Mouse (Mus musculus) liver, adult 2 months (tissue): Measurements from ENCODE around the gene Adamtsl4. TPM values are rescaled to one million over a fixed set of nuclear protein-coding genes. Genes with fewer than 3 reads are reported as not detected.
A peak's percentile ranks its signal among the peaks of the same experiment; 100 is the strongest.

Experiments
- DNase-seq: peaks from one replicate; pipeline ENCODE4 v3.0.0-alpha.2; 2011; ENCODE audit warnings: low read depth, low spot score; ENCODE audit errors: extremely low read depth
- H3K27ac ChIP-seq: fragments of 200-500 bp; replicated peaks from 2 replicates; pipeline ENCODE4 v1.5.1; 2012; ENCODE audit warnings: low read depth, mild to moderate bottlenecking, control low read depth, inconsistent platforms, low read length; ENCODE audit not compliant: insufficient read depth
- H3K27me3 ChIP-seq: fragments of 200-500 bp; 2 replicates; pipeline ENCODE4 v1.6.1; 2012; ENCODE audit warnings: mild to moderate bottlenecking, moderate library complexity, low read length, inconsistent platforms; ENCODE audit not compliant: control insufficient read depth, insufficient read depth
- H3K36me3 ChIP-seq: fragments of 200-500 bp; 2 replicates; pipeline ENCODE4 v1.6.1; 2012; ENCODE audit warnings: low read length, inconsistent platforms; ENCODE audit not compliant: control insufficient read depth, insufficient read depth
- H3K4me1 ChIP-seq: fragments of 200-500 bp; 2 replicates; pipeline ENCODE4 v1.6.1; 2011; ENCODE audit warnings: low read length; ENCODE audit not compliant: control insufficient read depth, insufficient read depth
- H3K4me3 ChIP-seq: fragments of 200-500 bp; 2 replicates; pipeline ENCODE4 v1.5.1; 2011; ENCODE audit warnings: low read depth, mild to moderate bottlenecking, control low read depth, low read length, moderate library complexity; ENCODE audit not compliant: insufficient read depth
- H3K79me2 ChIP-seq: fragments of 200-500 bp; 2 replicates; pipeline ENCODE4 v1.6.1; 2012; ENCODE audit warnings: inconsistent platforms, mild to moderate bottlenecking, low read length, moderate library complexity; ENCODE audit not compliant: control insufficient read depth, insufficient read depth
- H3K9ac ChIP-seq: fragments of 200-500 bp; 2 replicates; pipeline ENCODE4 v1.6.1; 2012; ENCODE audit warnings: low read depth, mild to moderate bottlenecking, control low read depth, inconsistent platforms, low read length
- CTCF ChIP-seq: fragments of 200-500 bp; IDR thresholded peaks from 2 replicates; pipeline ENCODE4 v1.5.1; 2011; ENCODE audit warnings: low read depth, low read length, control low read depth
- POLR2A ChIP-seq: fragments of 200-500 bp; IDR thresholded peaks from 2 replicates; pipeline ENCODE4 v1.6.1; 2011; ENCODE audit warnings: low read length, control low read depth; ENCODE audit not compliant: insufficient read depth; ENCODE audit errors: extremely low read depth
- WGBS: fragments of 180-500 bp; shearing (Covaris S2); methylation state at CpG from one replicate; pipeline ENCODE4 v1.1.7; 2018; 5-methylcytosine and 5-hydroxymethylcytosine counted together
- polyA plus RNA-seq: library from polyadenylated mRNA; depleted of rRNA; stranded (reverse); fragments of >200 nt; gene quantifications from 2 replicates; pipeline ENCODE4 v1.2.3, GENCODE M21; 2012
- total RNA-seq: library from RNA; depleted of rRNA; stranded (reverse); fragments of >200 nt; gene quantifications from 2 replicates; pipeline ENCODE4 v1.2.3, GENCODE M21; 2014

Gene Adamtsl4
- total and polyA plus RNA-seq, 2 experiments = 0.55 to 4.7 TPM

DNA sequence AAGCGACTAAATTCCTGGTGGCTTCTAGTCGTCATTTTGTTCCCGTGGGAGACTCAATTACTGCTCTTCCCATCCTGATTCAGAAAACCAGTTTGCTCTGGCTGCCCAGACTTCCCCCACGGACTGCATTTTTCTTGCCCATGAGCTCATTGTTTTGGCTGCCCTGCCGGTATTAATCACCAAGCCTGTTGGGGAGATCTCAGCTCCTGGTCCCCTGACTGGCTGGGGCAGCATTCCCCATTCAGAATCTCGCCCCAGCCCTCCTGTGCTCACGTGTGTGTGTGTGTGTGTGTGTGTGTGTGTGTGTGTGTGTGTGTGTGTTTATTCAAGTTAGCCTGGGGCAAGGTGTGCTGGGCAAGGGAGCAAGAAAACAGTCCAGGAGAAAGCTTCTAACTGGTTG is 19.7 kb downstream of the Adamtsl4 start:
- Histone ChIP-seq H3K79me2 (peaks cover 2% of the 10 kb centered on the region; the same call in 1 of the 2 replicates), H3K36me3 (peaks cover 20% of the 10 kb centered on the region), H3K4me1 (peaks cover 66% of the 10 kb centered on the region), H3K4me3 (no peak overlapping the region), H3K27ac (peak overlapping the region; percentile 88), H3K27me3 (no peaks in the 10 kb centered on the region), H3K9ac (peak overlapping the region; percentile 37)
- DNase-seq = peak; percentile 76
- TF ChIP-seq POLR2A (no peak), CTCF (no peak)
- 11% methylated on average over 7 of the region's 7 CpGs for WGBS

DNA sequence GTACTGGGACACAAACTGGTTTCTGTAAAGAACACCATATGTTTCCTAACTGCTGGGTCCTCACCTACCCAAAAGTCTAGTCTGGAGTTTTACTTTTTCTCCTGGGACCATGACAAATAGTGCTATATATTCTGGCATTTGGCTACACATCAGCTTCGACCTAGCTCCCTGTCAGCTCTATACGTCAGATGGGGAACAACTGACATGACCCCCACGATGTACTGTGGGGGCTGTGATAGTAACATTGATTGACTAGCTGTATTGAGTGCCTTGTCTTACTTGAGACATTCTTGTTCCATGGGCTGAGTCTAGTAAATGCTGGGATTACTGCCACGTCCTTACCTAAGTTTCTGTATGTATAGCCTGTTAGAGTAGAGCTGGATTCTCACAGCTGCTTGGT is 20.2 kb downstream of the Adamtsl4 start:
- no peak for DNase-seq
- TF ChIP-seq POLR2A (no peak), CTCF (no peak)
- Histone ChIP-seq H3K4me1 (peaks cover 68% of the 10 kb centered on the region), H3K36me3 (peaks cover 25% of the 10 kb centered on the region), H3K27me3 (no peaks in the 10 kb centered on the region), H3K27ac (peak overlapping the region; percentile 88), H3K9ac (peak overlapping the region; percentile 37), H3K4me3 (no peak overlapping the region), H3K79me2 (peaks cover 6% of the 10 kb centered on the region)
- 46% methylated on average over 4 of the region's 4 CpGs for WGBS

DNA sequence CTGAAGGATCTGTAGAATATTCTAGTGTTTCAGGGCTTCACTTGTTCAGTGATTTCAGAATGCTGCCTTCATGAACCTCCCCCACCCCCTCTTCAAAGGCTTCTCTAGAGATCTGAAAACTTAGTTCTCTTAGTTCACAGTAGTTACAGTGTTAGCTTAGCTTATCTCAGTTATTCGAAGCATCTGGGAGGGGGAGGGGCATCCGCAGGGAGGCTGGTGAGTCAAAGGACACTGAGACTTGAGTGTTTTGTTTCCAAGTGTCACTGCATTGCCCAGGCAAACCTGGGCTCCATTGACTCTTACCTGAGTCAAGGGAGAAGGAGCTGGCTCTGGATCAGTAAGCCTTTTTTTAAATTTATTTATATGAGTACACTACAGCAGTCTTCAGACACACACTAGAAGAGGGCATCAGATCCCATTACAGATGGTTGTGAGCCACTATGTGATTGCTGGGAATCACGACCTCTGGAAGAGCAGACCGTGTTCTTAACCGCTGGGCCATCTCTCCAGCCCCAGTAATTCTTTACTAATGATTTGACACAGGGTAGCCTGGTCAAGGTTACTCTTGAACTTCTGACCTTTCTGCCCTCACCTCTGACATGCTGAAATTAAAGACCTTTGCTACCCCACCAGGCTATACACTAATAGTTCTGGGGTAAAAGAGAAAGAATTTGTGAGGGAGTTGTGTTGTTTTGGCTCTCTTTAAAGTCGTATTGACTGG is 21.4 kb downstream of the Adamtsl4 start:
- Histone ChIP-seq H3K4me1 (peaks cover 63% of the 10 kb centered on the region), H3K9ac (no peak overlapping the region), H3K36me3 (peaks cover 28% of the 10 kb centered on the region), H3K4me3 (no peak overlapping the region), H3K27me3 (no peaks in the 10 kb centered on the region), H3K79me2 (peaks cover 6% of the 10 kb centered on the region), H3K27ac (peak overlapping the region; percentile 88)
- peak; percentile 84 for DNase-seq
- 7% methylated on average over 6 of the region's 6 CpGs for WGBS
- TF ChIP-seq POLR2A = no peak
- no peak for TF ChIP-seq CTCF

DNA sequence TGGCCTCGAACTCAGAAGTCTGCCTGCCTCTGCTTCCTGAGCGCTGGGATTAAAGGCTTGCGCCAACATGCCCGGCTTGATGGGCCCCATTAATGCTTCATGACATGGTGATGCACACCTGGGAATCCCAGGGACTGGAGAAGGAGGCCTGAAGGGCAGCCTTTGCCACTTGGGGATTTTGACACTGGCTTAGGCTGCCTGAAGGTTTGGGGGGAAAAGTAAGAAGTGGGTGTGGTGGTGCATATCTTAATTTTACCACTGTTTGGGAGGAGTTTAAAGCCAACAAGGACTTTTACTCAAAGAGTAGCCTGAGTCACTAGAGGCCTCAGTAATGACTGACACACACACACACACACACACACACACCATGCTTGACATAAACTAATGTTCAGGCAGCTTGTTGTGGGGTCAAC is 22.8 kb downstream of the Adamtsl4 start:
- TF ChIP-seq POLR2A (no peak), CTCF (no peak)
- 74% methylated on average over 4 of the region's 4 CpGs for WGBS
- H3K9ac ChIP-seq = peak overlapping the region; percentile 39

DNA sequence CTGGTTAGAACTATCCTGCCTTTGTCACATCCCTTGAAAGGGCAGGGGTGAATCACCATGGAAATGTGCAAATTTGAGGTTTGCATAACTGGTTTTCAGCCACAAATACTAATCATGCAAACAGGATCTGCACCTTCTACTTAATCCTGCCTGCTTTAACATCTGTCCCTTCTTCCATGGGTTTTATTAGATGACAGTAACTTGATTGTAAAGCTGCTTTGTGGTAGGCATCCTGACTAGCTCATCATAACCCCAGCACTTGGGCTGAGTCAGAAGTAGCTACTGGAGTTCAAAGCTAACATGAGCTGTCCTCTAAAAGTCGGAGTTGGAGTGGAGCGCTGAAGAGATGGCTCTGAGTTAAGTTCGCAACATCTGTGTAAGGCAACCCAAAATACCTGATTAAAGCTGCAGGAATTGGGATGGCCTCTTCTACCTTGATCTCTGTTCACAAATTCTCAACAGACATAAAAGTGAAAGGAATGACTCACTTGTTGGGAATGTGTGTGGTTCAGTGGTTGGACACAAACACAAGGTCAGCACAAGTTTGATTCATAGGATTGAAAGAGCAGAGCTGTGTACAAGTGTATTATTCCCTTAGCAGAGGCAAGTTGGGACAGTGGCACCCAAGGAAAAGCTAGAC is 23.6 kb downstream of the Adamtsl4 start:
- peak; percentile 53 for DNase-seq
- Histone ChIP-seq H3K36me3 (peaks cover 42% of the 10 kb centered on the region), H3K27me3 (no peaks in the 10 kb centered on the region), H3K9ac (0 out of 2 replicates have a peak overlapping the region, but pooled peaks have one; percentile 19), H3K4me3 (no peak overlapping the region), H3K4me1 (peaks cover 60% of the 10 kb centered on the region), H3K79me2 (peaks cover 21% of the 10 kb centered on the region), H3K27ac (peak overlapping the region; percentile 76)
- WGBS = 64% methylated on average over 3 of the region's 3 CpGs
- TF ChIP-seq CTCF (no peak), POLR2A (no peak)

More for the DNA sequence above, 22.8 kb downstream of the Adamtsl4 start:
- H3K4me3 ChIP-seq = no peak overlapping the region
- peaks cover 64% of the 10 kb centered on the region for H3K4me1 ChIP-seq
- no peak for DNase-seq
- H3K79me2 ChIP-seq = peaks cover 13% of the 10 kb centered on the region
- peaks cover 40% of the 10 kb centered on the region for H3K36me3 ChIP-seq
- H3K27ac ChIP-seq = peak overlapping the region; percentile 76
- H3K27me3 ChIP-seq = no peaks in the 10 kb centered on the region
